Mouse (Mus musculus) cortical plate, adult 2 months (tissue): ENCODE measurements around the gene Nkx1-1. TPM values are rescaled to one million over a fixed set of nuclear protein-coding genes. Genes with fewer than 3 reads are reported as not detected.

Experiments
- H3K27ac ChIP-seq: fragments of 200-500 bp; 2 replicates; pipeline ENCODE4 v1.5.1; 2012; ENCODE audit warnings: low read length, control low read depth, inconsistent platforms; ENCODE audit not compliant: insufficient read depth
- H3K4me1 ChIP-seq: fragments of 200-500 bp; 2 replicates; pipeline ENCODE4 v1.6.1; 2011; ENCODE audit warnings: low read length; ENCODE audit not compliant: control insufficient read depth, insufficient read depth
- H3K4me3 ChIP-seq: fragments of 200-500 bp; 2 replicates; pipeline ENCODE4 v1.5.1; 2011; ENCODE audit warnings: mild to moderate bottlenecking, low read length, control low read depth; ENCODE audit not compliant: insufficient read depth
- CTCF ChIP-seq: fragments of 200-500 bp; IDR thresholded peaks from 2 replicates; pipeline ENCODE4 v1.5.1; 2011; ENCODE audit warnings: mild to moderate bottlenecking, control low read depth, low read length; ENCODE audit not compliant: insufficient read depth; ENCODE audit errors: extremely low read depth
- POLR2A ChIP-seq: fragments of 200-500 bp; IDR thresholded peaks from 2 replicates; pipeline ENCODE4 v1.6.1; 2011; ENCODE audit warnings: mild to moderate bottlenecking, low read length, control low read depth; ENCODE audit not compliant: insufficient read depth; ENCODE audit errors: extremely low read depth
- polyA plus RNA-seq: library from polyadenylated mRNA; depleted of rRNA; stranded (reverse); fragments of >200 nt; gene quantifications from 2 replicates; pipeline ENCODE4 v1.2.3, GENCODE M21; 2012; rRNA removed

Nkx1-1 gene
- polyA plus RNA-seq, 1 experiment, result not detected

- H3K4me1 ChIP-seq, result no peaks in the 10 kb centered on the region
- no peak overlapping the region for H3K4me3 ChIP-seq
- TF ChIP-seq CTCF, result no peak
- no peak overlapping the region for H3K27ac ChIP-seq
Observed at GRCm38 (mm10) chr5:33427461-33427860, 6.3 kb downstream of the Nkx1-1 start.

- H3K4me3 ChIP-seq, result no peak overlapping the region
- H3K4me1 ChIP-seq, result no peaks in the 10 kb centered on the region
- no peak overlapping the region for H3K27ac ChIP-seq
- TF ChIP-seq POLR2A (no peak), CTCF (no peak)
Observed at GRCm38 (mm10) chr5:33420313-33420712, 13.5 kb downstream of the Nkx1-1 start.

GRCm38 (mm10) chr5:33400819-33401218 is 33.0 kb downstream of the Nkx1-1 start:
- H3K27ac ChIP-seq, result no peak overlapping the region
- no peaks in the 10 kb centered on the region for H3K4me1 ChIP-seq
- H3K4me3 ChIP-seq, result no peak overlapping the region
- no peak for TF ChIP-seq CTCF
- TF ChIP-seq POLR2A, result no peak

GRCm38 (mm10) chr5:33396828-33397227 is 36.9 kb downstream of the Nkx1-1 start:
- H3K27ac ChIP-seq, result no peak overlapping the region
- no peak overlapping the region for H3K4me3 ChIP-seq
- TF ChIP-seq POLR2A (no peak), CTCF (no peak)
- H3K4me1 ChIP-seq, result no peaks in the 10 kb centered on the region

GRCm38 (mm10) chr5:33395693-33396092 is 38.1 kb downstream of the Nkx1-1 start:
- Histone ChIP-seq H3K4me1 (no peaks in the 10 kb centered on the region), H3K4me3 (no peak overlapping the region), H3K27ac (no peak overlapping the region)
- TF ChIP-seq CTCF, result no peak
- no peak for TF ChIP-seq POLR2A

- no peak overlapping the region for H3K27ac ChIP-seq
- H3K4me3 ChIP-seq, result no peak overlapping the region
- H3K4me1 ChIP-seq, result no peaks in the 10 kb centered on the region
- TF ChIP-seq POLR2A (no peak), CTCF (peak; percentile 99)
Observed at GRCm38 (mm10) chr5:33393803-33394202, 40.0 kb downstream of the Nkx1-1 start.

- Histone ChIP-seq H3K4me3 (no peak overlapping the region), H3K27ac (no peak overlapping the region), H3K4me1 (no peaks in the 10 kb centered on the region)
- TF ChIP-seq POLR2A (no peak), CTCF (no peak)
Observed at GRCm38 (mm10) chr5:33387550-33387949, 46.2 kb downstream of the Nkx1-1 start.

Other genes starting within 250 kb of the Nkx1-1 start
- gene Spon2, start 215.5 kb downstream of the Nkx1-1 start, polyA plus RNA-seq, result 0.09 and 0.15 TPM in 2 replicates
- 250 and 269 TPM in 2 replicates for gene Ctbp1, start 159.0 kb downstream of the Nkx1-1 start, polyA plus RNA-seq
- gene Maea, start 98.5 kb downstream of the Nkx1-1 start, polyA plus RNA-seq, result 116 TPM in 2 replicates
- 5.7 and 6.6 TPM in 2 replicates for gene Uvssa, start 55.4 kb downstream of the Nkx1-1 start, polyA plus RNA-seq
- gene Fam53a, start 195.7 kb upstream of the Nkx1-1 start, polyA plus RNA-seq, result 17.2 and 19.1 TPM in 2 replicates
- 0.73 and 1.0 TPM in 2 replicates for gene Gm9903, start 195.9 kb upstream of the Nkx1-1 start, polyA plus RNA-seq
- 27.6 and 28.4 TPM in 2 replicates for gene Slbp, start 218.6 kb upstream of the Nkx1-1 start, polyA plus RNA-seq
- gene Tacc3, start 224.2 kb upstream of the Nkx1-1 start, polyA plus RNA-seq, result 9.3 and 11.4 TPM in 2 replicates
- 37.1 and 37.7 TPM in 2 replicates for gene Tmem129, start 224.4 kb upstream of the Nkx1-1 start, polyA plus RNA-seq